Mouse (Mus musculus) stomach, embryonic 16.5 days (tissue): Measurements from ENCODE around the gene Ctdsp2. TPM values are rescaled to one million over a fixed set of nuclear protein-coding genes. Genes with fewer than 3 reads are reported as not detected.
A peak's percentile ranks its signal among the peaks of the same experiment; 100 is the strongest.

ENCODE experiments used
- ATAC-seq: fragments of 200-750 bp; cut with Nextera tagmentation; 2 replicates; pipeline ENCODE4 v1.8.0; 2017; ENCODE audit warnings: moderate number of reproducible peaks, moderate TSS enrichment; ENCODE audit not compliant: insufficient read depth, low FRiP score
- H3K27ac ChIP-seq: fragments of 300-500 bp; sonication (generic); 2 replicates; pipeline ENCODE4 v1.5.1; 2014; ENCODE audit warnings: low read length
- H3K27me3 ChIP-seq: fragments of 300-500 bp; sonication (generic); 2 replicates; pipeline ENCODE4 v1.6.1; 2014; ENCODE audit warnings: low read length, control low read depth, mixed read lengths; ENCODE audit not compliant: control insufficient read depth, insufficient read depth
- H3K36me3 ChIP-seq: fragments of 300-500 bp; sonication (generic); 2 replicates; pipeline ENCODE4 v1.6.1; 2014; ENCODE audit warnings: low read length; ENCODE audit not compliant: control insufficient read depth, insufficient read depth
- H3K4me1 ChIP-seq: fragments of 300-500 bp; sonication (generic); 2 replicates; pipeline ENCODE4 v1.6.1; 2014; ENCODE audit warnings: low read length, control low read depth, mixed read lengths; ENCODE audit not compliant: control insufficient read depth, insufficient read depth
- H3K4me2 ChIP-seq: fragments of 300-500 bp; sonication (generic); 2 replicates; pipeline ENCODE4 v1.6.1; 2014; ENCODE audit warnings: low read depth, low read length, mixed read lengths
- H3K4me3 ChIP-seq: fragments of 300-500 bp; sonication (generic); replicated peaks from 2 replicates; pipeline ENCODE4 v1.5.1; 2014; ENCODE audit warnings: mild to moderate bottlenecking, low read length
- H3K9ac ChIP-seq: fragments of 300-500 bp; sonication (generic); 2 replicates; pipeline ENCODE4 v1.6.1; 2014; ENCODE audit warnings: low read length
- H3K9me3 ChIP-seq: fragments of 300-500 bp; sonication (generic); replicated peaks from 2 replicates; pipeline ENCODE4 v1.6.1; 2016; ENCODE audit warnings: low read length, control low read depth; ENCODE audit not compliant: control insufficient read depth
- WGBS: fragments of 180-500 bp; shearing (Covaris S2); extraction: QIAGEN DNeasy Blood & Tissue Kit; methylation state at CpG from one replicate; pipeline ENCODE4 v1.1.7; 2014; 5-methylcytosine and 5-hydroxymethylcytosine counted together
- polyA plus RNA-seq: library from polyadenylated mRNA; unstranded; fragments of >200 nt; fragmentation: Nextera tagmentation; extraction: Ambion mirVana; gene quantifications from 2 replicates; pipeline ENCODE4 v1.2.1, GENCODE M21; 2015

Gene Ctdsp2
- 49.4 and 53.4 TPM in 2 replicates for polyA plus RNA-seq

DNA sequence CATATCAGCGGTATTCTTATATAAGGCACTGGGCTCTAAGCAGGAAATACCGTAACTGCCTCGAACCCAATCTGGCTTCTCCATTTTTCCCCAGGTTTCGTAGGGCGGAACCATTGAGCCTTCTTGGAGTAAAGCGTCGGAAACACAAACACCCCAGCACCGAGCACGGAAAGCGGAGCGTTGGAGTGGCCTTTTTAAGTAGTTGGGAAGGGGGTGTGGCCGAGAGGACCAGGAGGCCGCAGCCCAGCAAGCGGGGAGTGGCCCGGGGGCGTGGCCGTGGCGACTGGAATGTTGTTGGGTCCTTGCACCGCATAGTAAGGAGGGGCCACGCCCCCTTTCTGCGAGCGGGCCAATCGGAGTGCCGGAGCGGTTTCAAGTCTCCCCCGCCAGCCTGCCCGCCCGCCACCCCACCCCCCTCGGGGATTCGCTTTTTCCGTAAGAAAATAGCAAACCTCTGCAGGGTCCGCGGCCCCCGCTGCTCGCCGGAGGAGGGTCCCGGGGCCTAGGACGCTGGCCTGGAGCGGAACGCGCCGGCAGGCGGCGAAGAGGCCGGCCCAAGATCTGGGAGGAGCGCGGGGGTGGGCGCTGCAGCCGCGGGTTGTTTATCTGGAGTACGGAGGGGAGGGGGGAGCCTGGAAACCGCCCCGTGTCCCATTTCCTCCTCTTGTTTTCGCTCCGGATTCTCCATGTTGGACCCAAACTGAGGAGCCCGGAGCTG is at the start of gene Ctdsp2:
Gene Ctdsp2, plus strand, starts transcription at position 441 of the 718 bp plus-strand sequence.
- H3K9ac ChIP-seq: peak within 1 kb of the TSS; percentile 99
- peak within 1 kb of the TSS; percentile 96 for H3K4me2 ChIP-seq
- H3K4me3 ChIP-seq: peak within 1 kb of the TSS; percentile 90
- peak; percentile 94 for ATAC-seq
- WGBS: under 1% methylated on average over 53 of the region's 56 CpGs
- no peaks in the 10 kb centered on the region for H3K36me3 ChIP-seq
- H3K4me1 ChIP-seq: peaks cover 48% of the 10 kb centered on the region
- H3K9me3 ChIP-seq: no peaks in the 10 kb centered on the region
- H3K27ac ChIP-seq: peak within 1 kb of the TSS; percentile 100
- no peaks in the 10 kb centered on the region for H3K27me3 ChIP-seq

GRCm38 (mm10) chr10:126928819-126929206 is 49.7 kb upstream of the Ctdsp2 start:
- Histone ChIP-seq H3K36me3 (no peaks in the 10 kb centered on the region), H3K4me2 (peak overlapping the region; percentile 93), H3K9ac (peak overlapping the region; percentile 85), H3K4me3 (peak overlapping the region; percentile 59), H3K9me3 (no peaks in the 10 kb centered on the region), H3K4me1 (peaks cover 42% of the 10 kb centered on the region), H3K27ac (peak overlapping the region; percentile 99), H3K27me3 (no peaks in the 10 kb centered on the region)
- no peak for ATAC-seq
- WGBS: 18% methylated on average over 12 of the region's 12 CpGs

DNA sequence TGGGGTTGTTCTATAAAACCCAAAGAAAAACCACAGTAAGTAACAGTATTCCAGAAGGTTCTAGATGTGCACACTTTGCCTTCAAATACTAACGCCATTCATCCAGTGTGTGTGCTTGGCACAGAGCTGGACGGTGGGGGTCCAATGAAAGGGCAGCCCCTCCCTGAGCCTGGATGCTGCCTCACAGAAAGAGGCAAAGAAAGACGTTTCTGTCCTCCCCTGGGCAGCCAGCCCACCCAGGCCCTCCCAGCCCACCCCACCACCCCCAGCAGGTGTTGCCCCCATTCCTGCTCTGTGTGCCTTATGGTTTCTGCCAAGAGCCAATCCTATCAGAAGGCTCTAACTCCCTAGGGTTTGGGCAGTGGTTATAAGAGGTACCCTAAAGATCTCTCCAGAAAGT is 49.0 kb upstream of the Ctdsp2 start:
- peak overlapping the region; percentile 93; the same call in 1 of the 2 replicates for H3K4me2 ChIP-seq

GRCm38 (mm10) chr10:126930270-126931121 is 48.0 kb upstream of the Ctdsp2 start:
- peak overlapping the region; percentile 99 for H3K27ac ChIP-seq
- peak; percentile 75; the same call in 1 of the 2 replicates for ATAC-seq
- H3K9ac ChIP-seq: peak overlapping the region; percentile 70
- H3K27me3 ChIP-seq: no peaks in the 10 kb centered on the region
- no peaks in the 10 kb centered on the region for H3K36me3 ChIP-seq
- peak overlapping the region; percentile 12 for H3K4me3 ChIP-seq
- H3K4me1 ChIP-seq: peaks cover 58% of the 10 kb centered on the region
- peak overlapping the region; percentile 47 for H3K4me2 ChIP-seq
- H3K9me3 ChIP-seq: no peaks in the 10 kb centered on the region
- WGBS: 18% methylated on average over 15 of the region's 15 CpGs

More for the DNA sequence above, 49.0 kb upstream of the Ctdsp2 start:
- Histone ChIP-seq H3K36me3 (no peaks in the 10 kb centered on the region), H3K4me1 (peaks cover 49% of the 10 kb centered on the region), H3K27ac (peak overlapping the region; percentile 99), H3K9me3 (no peaks in the 10 kb centered on the region), H3K4me3 (no peak overlapping the region; the same call in 1 of the 2 replicates), H3K9ac (peak overlapping the region; percentile 85), H3K27me3 (no peaks in the 10 kb centered on the region)
- no peak for ATAC-seq
- 38% methylated on average over 3 of the region's 3 CpGs for WGBS

DNA sequence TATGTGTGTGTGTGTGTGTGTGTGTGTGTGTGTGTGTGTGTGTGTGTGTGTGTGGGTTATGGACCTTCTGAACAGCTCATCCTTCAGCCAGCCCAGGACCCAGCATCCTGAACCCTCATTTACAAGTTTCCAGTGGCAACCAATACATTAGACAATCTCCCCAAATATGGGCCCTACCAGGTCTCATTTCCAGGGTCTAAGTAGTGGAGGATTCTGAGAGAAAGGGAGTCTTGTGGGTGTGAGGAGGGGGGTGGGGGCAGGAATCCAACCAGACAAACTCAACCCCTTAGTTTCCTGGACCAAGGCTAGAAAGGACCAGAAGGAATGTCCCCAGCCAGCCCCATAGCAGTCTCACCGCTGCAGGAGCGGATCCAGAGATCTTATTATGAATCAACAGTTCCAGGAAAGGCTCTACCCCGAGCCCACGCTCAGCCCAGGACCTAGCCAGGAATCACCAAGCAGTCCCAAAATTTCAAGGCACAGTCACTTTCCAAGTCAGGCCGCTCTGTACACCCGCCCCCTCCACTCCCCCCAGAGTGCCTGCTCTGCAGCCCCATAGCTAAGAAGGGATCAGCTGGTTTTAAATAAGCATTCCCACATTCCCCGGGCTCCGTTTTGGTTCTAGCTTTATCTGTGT is 47.3 kb upstream of the Ctdsp2 start:
- ATAC-seq: peak; percentile 31; the same call in 1 of the 2 replicates
- peak overlapping the region; percentile 35; the same call in 1 of the 2 replicates for H3K4me2 ChIP-seq
- no peaks in the 10 kb centered on the region for H3K9me3 ChIP-seq
- peaks cover 65% of the 10 kb centered on the region for H3K4me1 ChIP-seq
- no peaks in the 10 kb centered on the region for H3K36me3 ChIP-seq
- peak overlapping the region; percentile 99 for H3K27ac ChIP-seq
- peak overlapping the region; percentile 49 for H3K9ac ChIP-seq
- WGBS: 38% methylated on average over 8 of the region's 8 CpGs
- no peak overlapping the region for H3K4me3 ChIP-seq
- no peaks in the 10 kb centered on the region for H3K27me3 ChIP-seq

DNA sequence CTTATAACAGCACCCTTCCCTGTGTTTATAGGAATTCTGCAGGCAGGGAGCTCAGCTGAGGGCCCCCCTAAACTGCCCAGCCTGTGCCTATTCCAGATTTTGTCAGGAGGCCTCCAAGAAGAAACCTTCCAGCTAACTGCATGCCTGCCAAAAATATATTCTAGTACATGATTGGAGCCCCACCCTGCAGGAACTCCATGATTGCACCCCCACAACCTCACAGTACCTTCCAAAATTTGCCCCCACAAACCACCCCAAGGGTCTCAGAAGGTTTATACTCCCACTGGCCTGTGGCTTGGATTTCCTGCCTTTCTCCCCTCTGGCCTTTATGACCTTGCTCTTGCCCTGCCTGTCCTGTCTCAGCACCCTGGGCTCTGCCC is 46.8 kb upstream of the Ctdsp2 start:
- Histone ChIP-seq H3K27ac (peak overlapping the region; percentile 99), H3K4me3 (no peak overlapping the region), H3K36me3 (no peaks in the 10 kb centered on the region), H3K9me3 (no peaks in the 10 kb centered on the region), H3K4me1 (peaks cover 65% of the 10 kb centered on the region), H3K27me3 (no peaks in the 10 kb centered on the region), H3K9ac (peak overlapping the region; percentile 49; the same call in 1 of the 2 replicates), H3K4me2 (peak overlapping the region; percentile 35; the same call in 1 of the 2 replicates)
- no peak for ATAC-seq

DNA sequence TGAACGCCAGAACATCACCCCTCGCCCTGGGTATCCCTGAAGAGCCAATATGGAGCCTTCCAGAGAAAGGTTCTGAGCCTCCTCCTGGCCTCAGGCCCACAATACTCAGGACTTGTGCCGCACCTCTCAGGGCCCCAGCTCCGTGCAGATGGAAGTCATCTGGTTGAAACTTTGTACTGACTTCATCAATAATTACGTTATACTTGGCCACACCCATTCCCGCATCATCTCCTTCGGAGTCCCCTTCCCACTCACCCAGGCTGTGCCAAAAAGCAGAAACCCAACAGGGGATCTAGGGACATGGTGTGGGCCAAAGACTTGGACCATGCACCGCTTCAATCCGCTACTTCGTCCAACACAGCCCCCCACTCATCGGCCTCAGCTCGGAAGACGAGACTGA is 44.0 kb upstream of the Ctdsp2 start:
- no peak overlapping the region for H3K4me2 ChIP-seq
- peak overlapping the region; percentile 65; the same call in 1 of the 2 replicates for H3K9ac ChIP-seq
- no peaks in the 10 kb centered on the region for H3K36me3 ChIP-seq
- ATAC-seq: no peak
- H3K27me3 ChIP-seq: no peaks in the 10 kb centered on the region
- 70% methylated on average over 13 of the region's 13 CpGs for WGBS
- 0 out of 2 replicates have a peak, but pooled peaks cover 6% of the 10 kb centered on the region for H3K9me3 ChIP-seq
- peak overlapping the region; percentile 94 for H3K27ac ChIP-seq
- H3K4me1 ChIP-seq: peaks cover 41% of the 10 kb centered on the region
- no peak overlapping the region for H3K4me3 ChIP-seq

- Histone ChIP-seq H3K4me2 (peak overlapping the region; percentile 26), H3K4me1 (peaks cover 36% of the 10 kb centered on the region), H3K36me3 (no peaks in the 10 kb centered on the region), H3K27me3 (no peaks in the 10 kb centered on the region), H3K9ac (peak overlapping the region; percentile 65), H3K4me3 (no peak overlapping the region), H3K9me3 (0 out of 2 replicates have a peak, but pooled peaks cover 6% of the 10 kb centered on the region), H3K27ac (peak overlapping the region; percentile 94)
- no peak for ATAC-seq
- 56% methylated on average over 8 of the region's 8 CpGs for WGBS
These were observed 43.4 kb upstream of the Ctdsp2 start for GRCm38 (mm10) chr10:126935121-126935520.
